Mouse (Mus musculus): Measurements from ENCODE around the gene Lsm11.

- TF ChIP-seq GATA1 (IDR thresholded peaks at IDR 0.05; ENCODE audit: low read length) (no peak), TAL1 (IDR thresholded peaks at IDR 0.05; ENCODE audit: low read length) (no peak)
Measured at GRCm38 (mm10) chr11:45929541-45929940, 15.2 kb downstream of the Lsm11 start.

All from erythroblast, embryonic 14.5 days (primary cell).